Mouse (Mus musculus) liver, embryonic 14.5 days (tissue): ENCODE results near the gene Cdh13.

Experiments
- CTCF ChIP-seq: IDR thresholded peaks from 2 replicates; pipeline ENCODE4 v1.5.1; 2016; ENCODE audit warnings: antibody characterized with exemption, low read depth, control low read depth
- EP300 ChIP-seq: IDR thresholded peaks from 2 replicates; pipeline ENCODE4 v1.6.1; 2016; ENCODE audit warnings: antibody characterized with exemption, low read depth

GRCm38 (mm10) chr8:118436751-118437150, 153.2 kb downstream of the Cdh13 start:
- TF ChIP-seq EP300 (no peak), CTCF (no peak)
